Mouse (Mus musculus) CH12.LX (cell line): ENCODE results near the gene Gse1. TPM values are rescaled to one million over a fixed set of nuclear protein-coding genes. Genes with fewer than 3 reads are reported as not detected.

ENCODE experiments used
- DNase-seq: peaks from one replicate; pipeline ENCODE4 v3.0.0-alpha.2; 2013; ENCODE audit errors: extremely low read depth
- H3K27ac ChIP-seq: 2 replicates; pipeline ENCODE4 v1.5.1; 2012; ENCODE audit warnings: low read depth, mild to moderate bottlenecking, control low read depth, moderate library complexity; ENCODE audit not compliant: insufficient read depth
- H3K27me3 ChIP-seq: replicated peaks from 2 replicates; pipeline ENCODE3; 2012; ENCODE audit warnings: inconsistent platforms
- H3K36me3 ChIP-seq, 2 experiments: replicated peaks in 1 of 2; 2 replicates each; pipeline versions ENCODE3 to v1.6.1; 2012; ENCODE audit warnings: inconsistent platforms in 1 of 2, low read length in 1 of 2, mild to moderate bottlenecking in 1 of 2, mixed read lengths in 1 of 2, moderate library complexity in 1 of 2; ENCODE audit not compliant: control insufficient read depth in 1 of 2, insufficient read depth in 1 of 2
- H3K4me1 ChIP-seq, 2 experiments: 2 replicates each; pipeline ENCODE4 v1.6.1; 2012; ENCODE audit warnings: inconsistent platforms in 1 of 2, moderate library complexity in 1 of 2; ENCODE audit not compliant: insufficient read depth in 2 of 2, control insufficient read depth in 1 of 2
- H3K4me2 ChIP-seq: 2 replicates; pipeline ENCODE4 v1.6.1; 2012; ENCODE audit warnings: low read depth, mild to moderate bottlenecking, control low read depth; ENCODE audit not compliant: poor library complexity, insufficient read depth, severe bottlenecking
- H3K4me3 ChIP-seq, 3 experiments: fragments of 150-350 bp in 1 of 3; sonication (generic) in 1 of 3; replicated peaks in 1 of 3; 2 replicates each; pipeline versions ENCODE3 to v1.5.1; 2011 to 2012; ENCODE audit warnings: low read depth in 2 of 3, low read length in 2 of 3, mild to moderate bottlenecking in 2 of 3, moderate library complexity in 2 of 3, control low read depth in 1 of 3, improper control_type of control experiment in 1 of 3, inconsistent platforms in 1 of 3, mixed read lengths in 1 of 3; ENCODE audit not compliant: poor library complexity in 1 of 3
- H3K79me2 ChIP-seq: replicated peaks from 2 replicates; pipeline ENCODE4 v1.6.1; 2012; ENCODE audit warnings: mild to moderate bottlenecking, moderate library complexity; ENCODE audit not compliant: control insufficient read depth, poor library complexity, insufficient read depth, severe bottlenecking; ENCODE audit errors: extremely low read depth
- H3K9ac ChIP-seq: 2 replicates; pipeline ENCODE4 v1.6.1; 2012; ENCODE audit warnings: low read depth, mild to moderate bottlenecking, control low read depth, moderate library complexity; ENCODE audit not compliant: insufficient read depth
- H3K9me3 ChIP-seq: replicated peaks from 2 replicates; pipeline ENCODE3; 2012; ENCODE audit warnings: low read length, inconsistent platforms, mixed read lengths
- BHLHE40 ChIP-seq: IDR thresholded peaks from 2 replicates; pipeline ENCODE4 v1.6.1; 2011; ENCODE audit warnings: mild to moderate bottlenecking, low read depth, low read length, improper control_type of control experiment
- CTCF ChIP-seq, 2 experiments: IDR thresholded peaks in 1 of 2; conservative IDR thresholded peaks in 1 of 2; 2 replicates each; pipeline ENCODE4 v1.5.1; 2011 to 2012; ENCODE audit warnings: low read depth in 2 of 2, low read length in 2 of 2, improper control_type of control experiment in 1 of 2, inconsistent platforms in 1 of 2, mild to moderate bottlenecking in 1 of 2, moderate library complexity in 1 of 2
- E2F4 ChIP-seq: IDR thresholded peaks from 2 replicates; pipeline ENCODE4 v1.6.1; 2011; ENCODE audit warnings: low read depth, low read length, improper control_type of control experiment; ENCODE audit not compliant: insufficient replicate concordance
- EP300 ChIP-seq: IDR thresholded peaks from 2 replicates; pipeline ENCODE4 v1.6.1; 2011; ENCODE audit warnings: low read length, improper control_type of control experiment
- GABPA ChIP-seq: IDR thresholded peaks from 2 replicates; pipeline ENCODE4 v1.6.1; 2012; ENCODE audit warnings: low read depth, low read length, improper control_type of control experiment, inconsistent platforms; ENCODE audit not compliant: insufficient replicate concordance
- HCFC1 ChIP-seq: IDR thresholded peaks from 2 replicates; pipeline ENCODE4 v1.6.1; 2012; ENCODE audit warnings: low read depth, mild to moderate bottlenecking, inconsistent platforms, low read length, improper control_type of control experiment
- JUN ChIP-seq: IDR thresholded peaks from 2 replicates; pipeline ENCODE4 v1.6.1; 2011; ENCODE audit warnings: low read depth, mild to moderate bottlenecking, low read length, improper control_type of control experiment, moderate library complexity; ENCODE audit not compliant: insufficient read depth
- KAT2A ChIP-seq: IDR thresholded peaks from 2 replicates; pipeline ENCODE4 v1.6.1; 2012; ENCODE audit warnings: low read length, improper control_type of control experiment, inconsistent platforms; ENCODE audit not compliant: insufficient replicate concordance
- MAFK ChIP-seq: IDR thresholded peaks from 2 replicates; pipeline ENCODE4 v1.6.1; 2011; ENCODE audit warnings: low read length, improper control_type of control experiment; ENCODE audit not compliant: insufficient replicate concordance
- MAZ ChIP-seq: IDR thresholded peaks from 2 replicates; pipeline ENCODE4 v1.6.1; 2012; ENCODE audit warnings: low read depth, mild to moderate bottlenecking, inconsistent platforms, low read length, improper control_type of control experiment, moderate library complexity
- MEF2A ChIP-seq: IDR thresholded peaks from 2 replicates; pipeline ENCODE4 v1.6.1; 2014; ENCODE audit warnings: low read depth, mild to moderate bottlenecking, inconsistent platforms, low read length, improper control_type of control experiment, borderline replicate concordance
- NRF1 ChIP-seq: IDR thresholded peaks from 2 replicates; pipeline ENCODE4 v1.6.1; 2014; ENCODE audit warnings: low read depth, mild to moderate bottlenecking, inconsistent platforms, low read length, improper control_type of control experiment, moderate library complexity
- POLR2A ChIP-seq: IDR thresholded peaks from 2 replicates; pipeline ENCODE4 v1.6.1; 2011; ENCODE audit warnings: low read depth, mild to moderate bottlenecking, improper control_type of control experiment, low read length
- RAD21 ChIP-seq: IDR thresholded peaks from 2 replicates; pipeline ENCODE4 v1.6.1; 2011; ENCODE audit warnings: low read depth, mild to moderate bottlenecking, low read length, improper control_type of control experiment, moderate library complexity
- RCOR1 ChIP-seq: conservative IDR thresholded peaks from 2 replicates; pipeline ENCODE4 v1.6.1; 2012; ENCODE audit warnings: low read depth, mild to moderate bottlenecking, inconsistent platforms, low read length, improper control_type of control experiment
- TBP ChIP-seq: conservative IDR thresholded peaks from 2 replicates; pipeline ENCODE4 v1.6.1; 2011; ENCODE audit warnings: low read depth, low read length, improper control_type of control experiment
- UBTF ChIP-seq: IDR thresholded peaks from 2 replicates; pipeline ENCODE4 v1.6.1; 2012; ENCODE audit warnings: low read depth, mild to moderate bottlenecking, inconsistent platforms, low read length, improper control_type of control experiment, moderate library complexity
- USF2 ChIP-seq: conservative IDR thresholded peaks from 2 replicates; pipeline ENCODE4 v1.6.1; 2011; ENCODE audit warnings: low read depth, low read length, improper control_type of control experiment
- ZC3H11A ChIP-seq: IDR thresholded peaks from 2 replicates; pipeline ENCODE4 v1.6.1; 2012; ENCODE audit warnings: low read depth, mild to moderate bottlenecking, inconsistent platforms, low read length, improper control_type of control experiment
- ZNF384 ChIP-seq: IDR thresholded peaks from 2 replicates; pipeline ENCODE4 v1.6.1; 2012; ENCODE audit warnings: low read depth, low read length, improper control_type of control experiment, inconsistent platforms
- dilution Hi-C: fragments of 300-500 bp; cut with MboI; formaldehyde crosslinking; loops from 2 replicates; pipeline ENCODE4 v1.14.3; 2020; ENCODE audit warnings: low sequenced_read_pairs; ENCODE audit not compliant: extremely low pct_unique_long_range_greater_than_20kb, extremely low pct_ligation_motif_present
- in situ Hi-C: fragments of 300-500 bp; cut with MboI; formaldehyde crosslinking; loops from 3 replicates; pipeline ENCODE4 v1.14.3; 2019; ENCODE audit warnings: low sequenced_read_pairs, low pct_ligation_motif_present, low pct_unique_long_range_greater_than_20kb, mixed read lengths
- polyA plus RNA-seq: library from polyadenylated mRNA; unstranded; fragments of >175 nt; gene quantifications from 2 replicates; pipeline ENCODE4 v1.2.1, GENCODE M21; 2012; ENCODE audit warnings: low read depth; ENCODE audit not compliant: insufficient read length
- total RNA-seq, 2 experiments: library from RNA; depleted of rRNA; stranded (reverse); fragments of 300-350 nt in 1 of 2; fragments of >200 nt in 1 of 2; gene quantifications; 2 replicates each; pipeline ENCODE4 v1.2.3; 2012 to 2014

Gse1 gene
- total and polyA plus RNA-seq, 3 experiments: 1.3 to 9.8 (median 8.5) TPM

- TF ChIP-seq MEF2A (peak; percentile 78), TBP (no peak), USF2 (no peak), UBTF (no peak), RAD21 (peak; percentile 0), ZNF384 (peak; percentile 95), HCFC1 (no peak), BHLHE40 (peak; percentile 94)
Measured at GRCm38 (mm10) chr8:120463918-120464584, 235.8 kb downstream of the Gse1 start (continued).

- Histone ChIP-seq H3K9ac (no peak overlapping the region), H3K4me1 (peaks cover 60 to 81% of the 10 kb centered on the region in 2 experiments), H3K4me2 (no peak overlapping the region), H3K4me3 (no peak overlapping the region), H3K36me3 (no peaks in the 10 kb centered on the region), H3K27me3 (peaks cover 7% of the 10 kb centered on the region), H3K27ac (peak overlapping the region; percentile 45; the same call in 1 of the 2 replicates), H3K9me3 (no peaks in the 10 kb centered on the region), H3K79me2 (no peaks in the 10 kb centered on the region)
- in situ Hi-C loops (no loop called here), dilution Hi-C loops (no loop called here)
- TF ChIP-seq UBTF (no peak), JUN (no peak), CTCF (conservative IDR thresholded peaks at IDR 0.05 in 1 of 2, IDR thresholded peaks at IDR 0.05 in 1 of 2; ENCODE audit: low read depth in 2 of 2, low read length in 2 of 2) (no peak), RAD21 (no peak), MEF2A (no peak)
- DNase-seq: no peak
Measured at GRCm38 (mm10) chr8:120464585-120464937, 236.3 kb downstream of the Gse1 start.

- no peaks in the 10 kb centered on the region for H3K79me2 ChIP-seq
- DNase-seq: no peak
- no peak overlapping the region for H3K4me2 ChIP-seq
- H3K9me3 ChIP-seq: no peaks in the 10 kb centered on the region
- H3K27me3 ChIP-seq: peaks cover 6% of the 10 kb centered on the region
- in situ Hi-C loops (no loop called here), dilution Hi-C loops (no loop called here)
- no peaks in the 10 kb centered on the region for H3K36me3 ChIP-seq
- no peak for TF ChIP-seq ZC3H11A
- TF ChIP-seq MAZ: no peak
- TF ChIP-seq KAT2A: no peak
- TF ChIP-seq JUN: no peak
- no peak for TF ChIP-seq E2F4
- no peak for TF ChIP-seq RCOR1
- TF ChIP-seq MAFK: no peak
- no peak for TF ChIP-seq GABPA
- TF ChIP-seq POLR2A: no peak
- no peak for TF ChIP-seq EP300
- TF ChIP-seq NRF1: no peak
- no peak overlapping the region for H3K4me3 ChIP-seq
- peaks cover 62 to 88% of the 10 kb centered on the region in 2 experiments for H3K4me1 ChIP-seq
- no peak overlapping the region for H3K9ac ChIP-seq
- H3K27ac ChIP-seq: no peak overlapping the region
Measured at GRCm38 (mm10) chr8:120465710-120466109, 237.5 kb downstream of the Gse1 start.
